Mouse (Mus musculus): Measurements from ENCODE around the gene Gm5286. TPM values are rescaled to one million over a fixed set of nuclear protein-coding genes. Genes with fewer than 3 reads are reported as not detected.

Gm5286 gene
- not detected in 4 replicates for total RNA-seq (2023; ENCODE audit: inconsistent age)

GRCm38 (mm10) chr3:94196414-94196813 lies at the start of gene Gm5286:
Gm5286 (plus strand) TSS chr3:94196714.

GRCm38 (mm10) chr3:94178093-94178492 lies 18.4 kb upstream of the Gm5286 start, which contains the start of gene Gm10696:
Gm10696 (minus strand) TSS chr3:94178193.

Other genes starting within 250 kb of the Gm5286 start
- gene Tdpoz5, start 235.4 kb upstream of the Gm5286 start, total RNA-seq (2023; ENCODE audit: inconsistent age) = not detected in 4 replicates
- gene Gm9125, start 141.8 kb upstream of the Gm5286 start, total RNA-seq (2023; ENCODE audit: inconsistent age) = not detected in 4 replicates
- gene Gm10697, start 124.1 kb upstream of the Gm5286 start, total RNA-seq (2023; ENCODE audit: inconsistent age) = not detected in 4 replicates
- gene Gm10696, start 18.5 kb upstream of the Gm5286 start, total RNA-seq (2023; ENCODE audit: inconsistent age) = not detected in 4 replicates
- not detected in 4 replicates for gene Gm4778, start 67.3 kb downstream of the Gm5286 start, total RNA-seq (2023; ENCODE audit: inconsistent age)
- 1.6 to 2.8 TPM (median 2.1 TPM) in 4 replicates for gene Them4, start 113.4 kb downstream of the Gm5286 start, total RNA-seq (2023; ENCODE audit: inconsistent age)
- gene Them5, start 145.4 kb downstream of the Gm5286 start, total RNA-seq (2023; ENCODE audit: inconsistent age) = not detected in 4 replicates
- gene C2cd4d, start 165.7 kb downstream of the Gm5286 start, total RNA-seq (2023; ENCODE audit: inconsistent age) = not detected in 4 replicates
- gene Rorc, start 176.1 kb downstream of the Gm5286 start, total RNA-seq (2023; ENCODE audit: inconsistent age) = not detected in 4 replicates
- gene Lingo4, start 201.8 kb downstream of the Gm5286 start, total RNA-seq (2023; ENCODE audit: inconsistent age) = not detected in 4 replicates
- 1.0 to 2.6 TPM (median 1.6 TPM) in 4 replicates for gene Tdrkh, start 216.6 kb downstream of the Gm5286 start, total RNA-seq (2023; ENCODE audit: inconsistent age)
- 23.6 to 37.1 TPM (median 34.1 TPM) in 4 replicates for gene Mrpl9, start 246.6 kb downstream of the Gm5286 start, total RNA-seq (2023; ENCODE audit: inconsistent age)
- not detected in 4 replicates for gene Oaz3, start 247.2 kb downstream of the Gm5286 start, total RNA-seq (2023; ENCODE audit: inconsistent age)